Mouse (Mus musculus) 3T3-L1 (cell line): ENCODE results near the gene Psip1.
"Not testable (repeated sequence)": the region's sequence is repeated elsewhere in the genome, so short reads cannot be mapped to it uniquely, and the experiment has no call there.

Source experiments
- DNase-seq: peaks from one replicate; pipeline ENCODE4 v3.0.0-alpha.2; 2015; ENCODE audit warnings: low read depth, low spot score

The Psip1 gene

DNA sequence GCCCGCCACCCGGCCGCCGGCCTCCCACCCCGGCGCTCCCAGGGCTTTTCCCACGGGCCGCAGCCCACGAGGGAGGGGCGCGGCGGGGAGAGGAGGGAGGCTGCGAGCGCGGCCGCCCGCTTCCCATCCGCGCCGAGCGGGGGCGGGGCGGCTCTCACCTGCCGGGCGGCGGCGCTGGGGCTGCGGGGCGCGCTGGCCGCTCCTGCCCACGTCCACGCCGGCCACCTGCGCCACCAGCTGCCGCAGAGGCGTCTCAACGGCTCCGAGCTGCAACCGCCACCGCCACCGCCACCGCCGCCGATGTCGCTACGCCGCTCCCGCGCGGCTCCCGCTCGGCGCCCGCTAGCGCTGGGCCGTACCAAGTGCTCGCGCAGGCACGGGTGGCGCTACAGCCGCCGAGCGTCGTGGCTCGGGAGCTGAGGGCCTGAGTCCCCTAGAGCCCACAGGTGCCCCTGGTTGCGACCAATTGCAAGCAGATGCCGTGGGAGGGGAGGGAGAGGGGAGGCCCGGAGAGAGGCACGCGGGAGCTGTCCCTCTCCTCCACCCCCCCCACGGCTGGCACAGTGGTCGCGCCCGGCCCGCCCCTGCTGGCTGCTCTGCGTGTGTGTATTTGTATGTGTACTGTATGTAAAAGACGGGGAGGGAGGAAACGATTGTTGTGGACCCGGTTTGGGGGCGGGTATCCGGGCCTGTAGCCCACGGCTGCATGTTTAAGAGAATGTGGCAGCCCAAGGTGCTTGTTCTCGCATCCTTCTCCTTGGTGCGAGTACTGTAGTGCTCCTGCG, at the start of gene Psip1:
Gene Psip1, minus strand, starts transcription at position 343 of the 785 bp plus-strand sequence.
- DNase-seq, result peak; percentile 70

DNA sequence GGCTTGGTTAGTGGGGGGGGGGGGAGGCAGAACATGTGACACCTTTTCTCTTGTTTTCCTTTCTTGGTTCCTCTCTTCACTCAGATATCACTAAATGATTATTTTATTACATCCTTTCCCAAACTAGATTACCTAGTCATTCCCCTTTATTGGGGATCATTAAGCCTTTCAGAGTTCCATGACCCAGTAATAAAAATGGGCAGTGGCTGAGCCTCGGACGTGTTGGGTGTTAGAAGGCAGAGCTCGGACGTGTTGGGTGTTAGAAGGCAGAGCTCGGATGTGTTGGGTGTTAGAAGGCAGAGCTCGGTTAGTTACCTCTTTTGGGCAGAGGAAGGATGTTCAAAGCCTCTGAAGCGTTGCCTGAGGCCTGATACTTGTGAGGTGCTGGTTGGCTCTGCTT, 47.8 kb upstream of the Psip1 start:
- DNase-seq, result no peak

DNA sequence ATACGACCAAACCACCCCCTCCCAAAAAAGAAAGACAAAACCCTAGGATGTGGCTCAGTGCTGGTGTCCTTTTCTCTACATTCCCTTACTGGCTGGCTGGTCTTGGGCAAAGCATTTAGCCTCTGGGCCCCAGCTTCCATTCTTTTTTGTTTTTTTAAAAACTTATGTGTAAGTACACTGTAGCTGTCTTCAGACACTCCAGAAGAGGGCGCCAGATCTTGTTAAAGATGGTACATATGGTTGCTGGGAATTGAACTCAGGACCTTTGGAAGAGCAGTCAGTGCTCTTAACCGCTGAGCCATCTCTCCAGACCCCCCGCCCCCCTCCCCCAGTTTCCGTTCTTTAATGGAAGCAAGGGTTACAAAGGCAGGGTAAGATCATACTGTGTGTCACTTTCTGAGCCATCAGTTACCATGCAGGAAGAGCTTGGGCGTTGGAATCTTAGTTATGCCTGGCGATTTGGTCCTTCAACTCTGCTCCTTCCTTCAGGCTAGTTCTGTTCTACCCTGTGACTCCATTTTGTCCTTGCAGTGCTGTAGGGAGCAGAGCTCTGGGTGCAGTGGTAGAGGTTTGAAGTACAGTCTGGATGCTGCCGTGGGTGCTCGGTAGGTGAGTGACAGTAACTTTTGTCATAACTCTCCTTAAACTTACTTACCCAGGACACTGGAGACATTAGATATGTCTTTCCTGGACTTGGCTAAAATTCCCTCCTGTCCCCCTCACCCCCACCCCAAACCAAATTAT, 47.1 kb upstream of the Psip1 start:
- DNase-seq, result no peak

DNA sequence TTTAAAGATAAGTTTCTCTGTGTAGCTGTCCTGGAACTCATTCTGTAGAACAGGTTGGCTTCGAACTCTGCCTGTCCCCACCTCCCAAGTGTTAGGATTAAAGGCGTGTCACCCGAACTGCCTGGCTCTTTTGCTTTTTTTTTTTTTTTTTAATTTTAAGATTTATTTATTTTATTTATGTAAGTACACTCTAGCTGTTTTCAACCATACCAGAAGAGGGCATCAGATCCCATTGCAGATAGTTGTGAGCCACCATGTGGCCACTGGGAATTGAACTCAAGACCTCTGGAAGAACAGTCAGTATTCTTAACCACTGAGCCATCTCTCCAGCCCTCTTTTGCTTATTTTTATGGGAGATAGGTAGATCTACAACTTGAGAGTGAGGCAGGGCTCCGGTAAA, 43.8 kb upstream of the Psip1 start:
- DNase-seq, result peak; percentile 44

DNA sequence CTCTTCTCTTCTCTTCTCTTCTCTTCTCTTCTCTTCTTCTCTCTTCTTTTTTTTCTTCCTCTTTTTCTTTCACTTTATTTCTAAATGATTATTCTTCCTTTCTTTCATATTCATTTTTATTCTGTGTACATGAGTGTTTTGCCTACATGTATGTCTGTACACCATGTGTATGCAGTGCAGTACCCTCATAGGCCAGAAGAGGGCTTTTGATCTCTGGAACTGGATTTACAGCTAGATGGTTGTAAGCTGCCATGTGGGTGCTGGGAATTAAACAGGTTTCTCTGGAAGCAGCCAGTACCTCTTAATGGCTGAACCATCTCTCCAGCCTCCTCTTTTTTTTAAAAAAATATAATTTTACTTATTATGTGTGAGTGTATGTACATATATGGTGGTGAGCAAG, 41.7 kb upstream of the Psip1 start:
- peak; percentile 72 for DNase-seq

DNA sequence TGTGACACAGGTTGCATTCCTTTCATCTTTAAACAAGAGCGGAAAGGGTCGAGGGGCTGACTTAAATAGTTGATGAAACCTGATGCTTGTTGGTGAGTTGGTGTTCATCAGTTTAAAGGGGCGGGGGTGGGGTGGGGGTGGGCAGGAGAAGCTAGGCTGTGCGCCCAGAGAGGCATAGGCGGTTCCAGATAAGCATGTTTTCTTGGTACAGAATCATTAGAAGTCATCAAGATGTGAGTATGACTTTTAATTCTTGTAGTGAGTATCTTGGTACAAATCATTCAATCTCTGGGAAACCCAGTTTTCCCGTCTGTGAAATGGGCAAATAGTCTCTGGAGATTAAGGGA, 40.7 kb upstream of the Psip1 start:
- DNase-seq, result no peak

DNA sequence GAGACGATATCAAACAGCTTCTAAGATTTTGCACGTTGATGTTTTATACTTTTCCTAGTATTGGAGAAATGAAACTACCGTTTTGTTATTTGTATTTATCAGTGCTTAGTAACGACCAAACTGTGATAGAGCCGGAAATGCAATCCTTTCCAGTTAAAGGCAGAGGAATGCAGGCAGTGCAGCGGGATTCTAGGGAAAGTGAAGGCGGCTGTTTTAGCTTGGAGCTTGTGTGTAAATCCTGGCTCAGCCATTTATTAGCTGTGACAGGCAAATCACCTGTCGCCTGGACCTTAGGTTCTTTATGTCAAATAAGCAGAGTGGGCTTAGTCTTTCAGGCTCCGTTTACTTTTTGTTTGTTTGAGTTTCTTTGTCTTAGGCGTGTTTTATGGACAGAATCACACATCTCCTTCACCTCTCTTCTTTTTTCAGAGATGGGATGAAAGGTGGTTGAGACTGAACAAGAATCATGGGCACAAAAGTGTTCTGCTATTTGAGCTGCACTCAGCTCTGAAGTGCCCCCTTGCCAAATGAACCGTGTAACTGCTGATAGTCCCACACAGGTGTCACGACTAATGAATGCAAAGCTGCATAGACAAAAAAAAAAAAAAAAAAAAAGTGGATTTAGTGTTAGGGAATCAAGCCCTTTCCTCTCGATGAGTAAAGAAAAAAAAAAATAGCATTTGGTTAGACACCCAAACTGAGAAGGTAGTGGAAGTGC, 40.2 kb upstream of the Psip1 start:
- peak; percentile 55 for DNase-seq

DNA sequence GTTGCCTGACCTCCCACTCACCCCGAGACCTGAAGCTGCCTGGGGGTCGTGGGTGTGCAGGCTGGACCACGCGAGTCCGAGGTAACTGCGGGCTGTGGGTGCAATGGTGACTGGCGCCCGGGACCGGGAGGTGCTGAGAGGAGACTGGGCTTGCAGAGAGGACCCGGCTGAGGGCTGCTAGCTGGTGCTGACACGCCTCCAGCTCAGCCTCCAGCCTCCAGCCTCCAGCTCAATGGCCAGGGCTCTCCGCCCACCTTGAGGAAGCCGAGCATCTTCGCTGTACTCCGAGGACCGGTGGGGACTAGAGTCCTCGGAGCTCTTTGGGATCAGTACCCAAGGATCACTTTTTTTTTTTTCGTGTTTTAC, 39.4 kb upstream of the Psip1 start:
- peak; percentile 65 for DNase-seq

DNA sequence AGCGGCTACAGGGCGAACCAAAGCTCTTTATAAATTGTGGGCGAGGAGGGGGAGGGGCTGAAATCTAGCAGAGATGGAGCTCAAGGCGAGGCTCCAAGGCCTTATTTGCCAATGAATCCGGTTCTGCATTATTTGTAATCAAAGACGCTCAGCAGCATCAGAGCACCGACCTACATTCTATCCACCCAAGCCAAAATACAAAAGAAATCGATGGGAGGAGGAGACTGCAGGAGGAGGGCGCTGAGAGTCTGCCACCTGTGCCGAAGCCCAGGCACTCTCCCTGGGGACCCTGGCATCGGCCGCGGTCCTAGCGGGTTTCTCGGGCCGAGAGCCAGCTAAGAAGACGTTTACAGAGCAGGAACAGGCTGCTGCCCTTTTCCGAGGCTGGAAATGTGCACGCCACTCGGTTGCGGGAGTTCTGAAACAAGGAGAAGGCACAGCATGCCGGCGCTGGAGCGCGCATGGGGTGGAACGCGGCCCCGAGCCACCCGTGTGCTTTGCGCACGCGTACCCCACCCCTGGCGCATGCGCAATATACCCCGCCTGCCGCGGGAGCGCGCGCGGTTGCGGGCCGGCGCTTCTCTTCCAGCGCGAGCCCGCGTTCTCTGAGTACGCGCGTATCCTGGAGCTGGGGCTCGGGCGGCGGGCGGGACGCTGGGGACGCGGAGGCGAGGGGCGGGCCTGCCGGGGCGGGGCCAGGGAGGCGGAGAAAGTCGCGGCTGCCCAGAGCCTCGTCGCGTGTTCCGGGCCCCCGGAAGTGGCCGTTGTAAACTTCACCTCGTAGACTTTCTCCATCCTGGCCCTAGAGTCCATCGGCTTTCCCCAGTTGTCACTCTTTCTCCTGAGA, 38.8 kb upstream of the Psip1 start, which contains the start of gene Ccdc171:
Gene Ccdc171, plus strand, starts transcription at position 703 of the 847 bp plus-strand sequence.
- DNase-seq, result peak; percentile 88

DNA sequence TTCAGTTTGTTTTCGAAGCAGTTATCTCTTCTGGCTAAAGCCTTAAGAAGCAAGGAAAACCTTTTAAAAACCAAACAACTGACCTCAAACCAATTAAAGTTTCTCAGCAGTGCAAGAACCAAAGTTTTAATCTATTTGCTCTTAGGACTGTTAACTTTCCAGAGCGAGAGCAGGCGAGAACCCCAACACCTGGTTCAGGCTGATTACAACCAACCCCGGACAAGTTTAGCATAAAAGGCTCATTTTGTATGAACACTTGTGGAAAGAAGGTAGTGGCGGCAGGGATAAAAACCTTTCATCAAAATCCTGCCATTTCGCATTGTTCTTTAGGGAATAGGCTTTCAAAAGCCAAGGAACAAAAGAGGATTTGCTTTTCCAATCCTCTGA, 38.2 kb upstream of the Psip1 start:
- DNase-seq, result no peak

DNA sequence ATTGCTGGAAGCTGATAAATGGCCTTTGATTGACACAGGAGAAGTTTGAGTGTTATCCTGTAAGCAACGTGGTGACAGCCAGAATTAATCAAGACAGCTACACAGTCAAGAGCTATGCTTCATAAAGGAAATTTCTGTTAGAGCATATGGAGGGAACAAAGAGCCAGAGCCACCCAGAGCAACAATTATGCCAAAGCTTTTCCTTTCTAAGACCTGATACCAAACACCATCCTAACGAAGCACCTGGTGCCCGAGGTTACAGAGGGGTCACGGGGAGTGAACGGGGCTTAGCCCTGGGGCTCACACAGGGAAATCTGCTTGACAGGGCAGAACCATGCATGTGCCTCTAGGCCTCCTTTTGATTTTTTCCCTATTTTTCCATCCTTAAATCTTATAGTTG, 35.8 kb upstream of the Psip1 start:
- DNase-seq, result no peak

DNA sequence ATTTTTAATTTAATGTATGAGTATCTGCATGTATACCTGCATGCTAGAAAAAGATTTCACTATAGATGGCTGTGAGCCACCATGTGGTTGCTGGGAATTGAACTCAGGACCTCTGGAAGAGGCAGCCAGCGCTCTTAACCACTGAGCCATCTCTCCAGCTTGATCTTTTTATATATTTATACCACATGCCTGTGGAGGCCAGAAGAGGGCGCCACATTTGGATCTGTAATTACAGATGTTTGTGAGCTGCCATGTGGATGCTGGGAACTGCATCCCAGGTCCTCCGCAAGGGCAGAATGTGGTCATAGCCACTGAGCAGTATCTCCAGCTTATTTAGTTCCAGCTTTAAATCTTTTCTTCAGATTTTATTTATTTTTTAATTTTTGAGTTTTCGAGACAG, 34.0 kb upstream of the Psip1 start:
- peak; percentile 41 for DNase-seq

DNA sequence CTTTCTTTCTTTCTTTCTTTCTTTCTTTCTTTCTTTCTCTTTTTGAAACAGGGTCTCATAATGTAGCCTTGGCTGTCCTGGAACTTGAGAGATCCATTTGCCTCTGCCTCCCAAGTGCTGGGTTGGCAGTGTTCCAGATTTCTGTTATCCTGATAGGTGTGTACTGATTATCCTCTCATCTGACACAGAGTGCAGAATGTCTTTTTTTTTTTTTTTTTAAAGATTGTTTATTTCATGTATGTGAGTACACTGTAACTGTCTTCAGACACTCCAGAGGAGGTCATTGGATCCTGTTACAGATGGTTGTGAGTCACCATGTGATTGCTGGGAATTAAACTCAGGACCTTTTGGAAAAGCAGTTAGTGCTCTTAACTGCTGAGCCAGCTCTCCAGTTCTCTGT, 33.5 kb upstream of the Psip1 start:
- no peak for DNase-seq

DNA sequence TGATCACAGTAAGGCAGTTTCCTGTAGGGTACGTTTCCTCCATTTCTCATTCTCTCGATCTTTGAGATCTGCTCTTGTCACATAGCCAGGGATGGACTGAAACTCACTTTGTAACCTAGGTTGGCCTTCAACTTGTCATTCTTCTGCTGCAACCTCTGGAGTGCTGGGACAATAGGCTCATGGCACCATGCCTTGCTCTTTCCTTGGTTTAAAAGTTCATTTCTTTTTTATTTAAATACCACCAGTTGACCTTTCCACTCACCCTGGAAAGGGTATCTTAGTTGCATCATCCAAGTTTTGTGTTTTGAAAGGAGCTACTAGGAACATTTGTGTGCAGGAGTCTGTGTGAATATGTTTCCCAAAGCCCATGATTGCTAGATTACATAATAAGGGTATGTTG, 32.9 kb upstream of the Psip1 start:
- DNase-seq, result no peak

DNA sequence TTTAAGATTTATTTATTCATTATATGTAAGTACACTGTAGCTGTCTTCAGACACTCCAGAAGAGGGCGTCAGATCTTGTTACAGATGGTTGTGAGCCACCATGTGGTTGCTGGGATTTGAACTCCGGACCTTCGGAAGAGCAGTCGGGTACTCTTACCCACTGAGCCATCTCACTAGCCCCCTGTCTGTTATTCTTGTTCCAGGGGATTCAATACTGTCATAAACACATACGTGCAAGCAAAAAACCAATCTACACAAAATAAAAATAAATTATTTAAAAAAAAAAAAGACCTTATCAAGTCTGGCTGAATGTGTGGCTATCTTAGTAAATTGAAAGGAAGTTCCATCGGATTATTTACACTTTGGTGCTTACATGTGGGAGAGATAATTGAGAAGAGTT, 29.9 kb upstream of the Psip1 start:
- DNase-seq, result not testable (repeated sequence)

DNA sequence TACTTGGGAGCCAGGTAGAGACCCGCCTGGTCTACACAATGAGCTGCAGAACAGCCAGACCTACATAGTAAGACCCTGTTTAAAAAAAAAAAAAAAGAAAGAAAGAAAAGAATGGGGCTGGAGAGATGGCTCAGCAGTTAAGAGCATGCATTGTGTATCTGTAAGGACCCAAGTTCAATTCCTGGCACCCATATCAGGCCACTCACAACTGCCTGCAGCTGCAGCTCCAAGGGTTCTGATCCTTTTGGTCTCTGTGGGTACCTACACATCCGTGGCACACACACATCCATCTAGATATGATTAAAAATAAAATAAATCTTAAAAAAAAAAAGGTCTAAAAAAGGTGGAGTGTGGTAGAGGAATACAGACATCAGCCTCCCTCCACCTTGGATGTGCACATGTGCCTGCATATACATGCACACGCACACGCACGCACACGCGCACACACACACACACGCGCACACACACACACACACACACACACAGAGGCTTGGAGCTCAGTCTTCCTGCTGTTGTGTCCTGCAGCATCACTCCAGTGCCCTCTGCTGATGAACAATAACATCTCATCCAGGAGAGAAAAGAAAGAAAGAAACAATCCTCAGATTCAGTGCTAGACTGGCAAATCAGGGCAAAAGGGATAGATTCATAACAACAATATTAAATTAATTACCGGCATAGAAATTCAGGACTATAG, 28.9 kb upstream of the Psip1 start:
- DNase-seq, result peak; percentile 38

DNA sequence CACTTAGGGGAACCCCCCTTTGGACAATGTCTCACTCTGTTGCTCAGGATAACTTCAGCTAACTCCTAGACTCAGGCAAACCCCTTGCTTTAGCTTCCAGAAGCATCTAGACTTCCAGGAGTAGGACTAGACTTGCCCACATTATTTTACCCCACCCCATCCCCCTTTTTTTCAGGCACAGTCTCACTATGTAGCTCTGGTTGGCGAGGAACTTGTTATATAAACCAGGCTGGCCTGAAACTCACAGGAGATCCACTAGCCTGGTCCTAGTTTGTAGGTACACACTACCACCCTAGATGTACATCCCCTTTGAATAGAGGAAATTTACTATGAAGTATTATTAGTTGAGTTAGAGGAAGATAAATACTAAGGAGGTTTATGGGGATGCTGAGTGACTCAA, 27.9 kb upstream of the Psip1 start:
- DNase-seq, result no peak

DNA sequence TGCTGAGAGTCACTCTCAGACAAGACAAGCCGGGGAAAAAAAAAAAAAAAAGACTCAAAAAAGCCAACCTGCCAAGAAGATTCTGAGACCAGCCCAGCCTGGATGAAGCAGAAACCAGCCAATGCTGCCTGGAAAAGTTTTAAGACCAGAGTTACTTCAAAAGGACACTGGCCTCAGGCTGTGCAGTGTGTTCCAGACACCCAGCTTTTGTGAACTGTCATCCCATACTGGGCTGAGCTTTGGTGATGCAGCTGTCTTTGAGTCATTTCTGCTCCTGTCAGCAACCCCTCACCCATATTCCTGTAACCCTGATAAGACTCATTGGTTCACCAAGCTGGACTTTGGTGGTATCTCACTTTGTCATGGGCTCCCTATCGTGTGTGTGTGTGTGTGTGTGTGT, 26.4 kb upstream of the Psip1 start:
- no peak for DNase-seq

DNA sequence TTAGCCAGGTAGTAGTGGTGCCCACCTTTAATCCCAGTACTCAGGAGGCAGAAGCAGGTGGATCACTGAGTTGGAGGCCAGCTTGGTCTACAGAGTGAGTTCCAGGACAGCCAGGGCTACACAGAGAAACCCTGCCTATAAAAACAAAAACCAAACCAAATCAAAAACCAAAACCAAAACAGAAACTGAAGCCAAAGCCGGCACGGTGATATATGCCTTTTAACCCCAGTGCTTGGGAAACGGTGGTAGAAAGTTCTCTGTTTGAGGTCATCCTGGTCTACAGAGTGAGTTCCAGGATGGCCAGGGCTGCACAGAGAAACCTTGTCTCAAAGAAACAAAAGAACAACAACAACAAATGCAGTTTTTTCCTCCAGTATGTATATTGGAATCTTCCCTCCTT, 26.0 kb upstream of the Psip1 start:
- no peak for DNase-seq

DNA sequence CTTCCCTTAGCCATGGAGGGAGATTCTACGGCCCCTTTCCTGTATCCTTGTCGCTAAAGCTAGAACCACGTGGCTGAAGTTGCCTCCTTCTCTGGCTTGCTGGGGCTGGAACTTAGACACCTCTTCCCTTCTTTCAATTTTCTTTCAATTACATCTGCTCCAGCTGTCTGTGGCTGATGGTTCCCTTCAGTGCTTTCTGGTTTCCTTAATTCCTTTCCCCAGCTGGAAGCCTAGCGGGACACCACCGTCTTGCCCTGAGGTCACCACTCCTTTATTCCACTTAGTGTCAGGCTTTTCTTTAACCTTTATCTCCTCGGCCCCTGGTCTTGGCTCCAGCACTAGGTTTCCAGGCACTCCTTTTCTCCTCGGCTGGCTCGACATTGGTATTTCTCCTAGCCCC, 24.8 kb upstream of the Psip1 start:
- no peak for DNase-seq

DNA sequence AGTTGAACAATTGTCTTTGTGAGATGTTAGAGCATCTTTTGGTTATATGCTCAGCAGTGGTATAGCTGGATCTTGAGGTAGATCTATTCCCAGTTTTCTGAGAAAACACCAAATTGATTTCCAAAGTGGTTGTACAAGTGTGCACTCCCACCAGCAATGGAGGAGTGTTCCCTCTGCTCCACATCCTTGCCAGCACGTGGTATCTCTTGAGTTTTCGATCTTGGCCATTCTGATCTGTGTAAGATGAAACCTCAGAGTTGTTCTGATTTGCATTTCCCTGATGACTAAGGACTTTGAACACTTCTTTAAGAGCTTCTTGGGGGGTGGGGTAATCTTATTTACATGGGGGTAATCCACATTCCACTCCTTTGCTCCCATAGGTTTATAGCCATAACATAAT, 23.3 kb upstream of the Psip1 start:
- DNase-seq, result no peak
